Mouse (Mus musculus): Measurements from ENCODE around the gene P3h3. TPM values are rescaled to one million over a fixed set of nuclear protein-coding genes. Genes with fewer than 3 reads are reported as not detected.

P3h3 gene
- polyA plus RNA-seq, 1 experiment from 2014 or later: 26.9 TPM

DNA sequence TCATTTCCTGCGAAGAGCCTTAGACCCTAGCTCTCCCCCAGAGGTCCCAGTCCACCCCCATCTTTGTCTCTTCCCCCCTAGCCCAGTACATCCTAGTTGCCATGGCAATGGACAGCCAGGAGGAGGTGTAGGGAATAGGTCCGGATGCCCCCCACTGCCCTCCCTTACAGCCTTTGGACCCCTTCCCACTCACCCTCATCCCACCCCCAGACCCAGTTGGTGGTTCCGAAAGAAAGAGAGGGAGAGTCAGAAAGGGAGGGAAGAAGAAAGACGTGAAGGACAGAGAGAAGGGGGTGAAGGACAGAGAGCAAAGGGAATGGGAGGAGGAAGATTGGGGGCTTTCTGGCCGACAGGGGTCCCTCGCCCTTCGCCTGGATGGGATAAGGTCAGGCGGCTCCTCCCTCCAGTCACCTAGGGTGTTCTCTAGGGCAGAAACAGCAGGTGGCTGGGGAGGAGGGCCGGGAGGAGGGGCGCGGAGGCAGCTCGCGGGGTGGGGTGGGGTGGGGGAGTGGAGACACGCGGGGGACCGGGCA is 5.6 kb upstream of the P3h3 start:
- Histone ChIP-seq H3K4me2 (peak overlapping the region; percentile 96), H3K4me1 (peaks cover 28% of the 10 kb centered on the region), H3K9me3 (no peaks in the 10 kb centered on the region), H3K36me3 (no peaks in the 10 kb centered on the region), H3K27ac (no peak overlapping the region), H3K27me3 (peaks cover 77% of the 10 kb centered on the region), H3K4me3 (peak overlapping the region; percentile 50), H3K9ac (peak overlapping the region; percentile 50)
- peak; percentile 5; the same call in 1 of the 2 replicates for ATAC-seq (ENCODE audit: borderline replicate concordance, extremely low read depth, low FRiP score, low TSS enrichment)
- 2% methylated on average over 15 of the region's 16 CpGs for WGBS

DNA sequence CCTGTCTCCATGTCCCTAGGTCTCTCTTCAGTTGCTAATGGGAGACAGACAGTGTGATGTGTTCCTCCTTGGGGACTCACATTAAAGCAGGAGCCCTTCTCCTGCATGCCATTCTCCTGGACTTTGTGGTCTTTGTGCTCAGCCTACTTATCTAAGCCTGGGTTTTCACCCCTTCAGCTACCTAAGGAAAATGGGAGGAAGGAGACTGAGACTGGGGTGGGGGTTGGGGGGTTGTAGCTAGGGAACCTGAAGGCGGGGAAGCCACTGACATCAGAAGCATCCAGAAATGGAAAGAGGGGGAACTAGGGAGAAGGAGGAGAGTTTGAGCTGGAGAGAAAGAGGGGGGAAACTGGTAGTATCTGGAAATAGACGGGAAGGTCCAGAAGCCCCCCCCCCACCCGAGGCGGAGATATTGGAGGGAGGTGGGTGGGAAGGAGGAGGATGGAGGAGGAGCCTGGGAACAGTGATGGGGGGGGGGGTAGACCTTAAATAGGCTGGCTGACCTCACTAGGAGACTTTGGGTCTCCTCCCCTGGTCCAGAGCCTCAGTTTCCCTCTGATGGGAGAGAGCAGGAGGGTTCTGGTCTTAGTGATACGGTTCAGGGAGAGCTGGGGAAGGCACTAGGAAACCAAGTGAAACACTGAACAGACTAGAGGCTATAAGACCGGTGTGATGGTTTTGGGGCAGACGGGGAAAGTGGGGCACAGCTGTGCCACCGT is 5.0 kb upstream of the P3h3 start:
- H3K27ac ChIP-seq: no peak overlapping the region
- H3K27me3 ChIP-seq: peaks cover 77% of the 10 kb centered on the region
- H3K9ac ChIP-seq: no peak overlapping the region
- H3K4me2 ChIP-seq: peak overlapping the region; percentile 96
- 0 out of 2 replicates have a peak overlapping the region, but pooled peaks have one; percentile 50 for H3K4me3 ChIP-seq
- H3K9me3 ChIP-seq: no peaks in the 10 kb centered on the region
- no peaks in the 10 kb centered on the region for H3K36me3 ChIP-seq
- ATAC-seq (ENCODE audit: borderline replicate concordance, extremely low read depth, low FRiP score, low TSS enrichment): no peak
- H3K4me1 ChIP-seq: peaks cover 34% of the 10 kb centered on the region
- 12% methylated on average over 8 of the region's 8 CpGs for WGBS

DNA sequence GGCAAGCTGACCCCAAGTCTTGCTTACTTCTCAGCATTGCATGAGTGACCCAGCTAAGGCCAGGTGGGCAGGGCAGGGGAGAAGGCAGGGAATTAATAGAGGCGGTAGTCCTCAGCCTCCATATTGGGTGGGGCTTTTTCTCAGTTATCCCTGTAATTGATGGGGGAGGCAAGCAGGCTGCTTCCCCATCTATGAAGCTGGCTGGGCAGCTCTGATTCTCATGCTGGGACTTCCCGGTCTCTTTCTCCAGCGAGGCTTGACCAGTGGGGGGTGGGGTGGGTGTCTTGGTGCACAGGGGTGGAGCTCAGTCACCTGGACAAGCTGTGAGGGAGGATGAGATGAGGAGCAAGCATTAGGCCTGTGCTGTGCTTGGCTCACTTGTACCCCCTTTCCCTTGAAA is 4.2 kb upstream of the P3h3 start:
- H3K27me3 ChIP-seq: peaks cover 74% of the 10 kb centered on the region

DNA sequence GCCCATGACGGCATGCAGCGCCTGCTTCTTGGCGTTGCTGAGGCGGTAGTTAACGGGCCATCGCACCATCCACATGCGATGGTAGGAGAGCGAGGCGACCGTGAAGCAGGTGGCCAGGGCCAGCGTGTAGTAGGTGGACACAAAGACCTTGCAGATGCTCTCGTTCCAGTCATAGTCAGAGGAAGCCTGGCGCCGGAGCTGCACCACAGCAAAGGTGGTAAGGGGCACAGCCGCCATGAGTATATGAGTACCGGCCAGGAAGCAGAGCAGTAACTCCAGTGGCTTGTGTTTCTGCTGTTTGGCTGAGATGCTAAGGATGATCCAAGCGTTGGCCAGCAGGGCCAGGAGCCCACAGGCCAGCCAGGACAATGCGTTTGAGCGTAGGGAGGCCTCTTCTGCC is 3.7 kb upstream of the P3h3 start:
- 78% methylated on average over 19 of the region's 19 CpGs for WGBS
- H3K4me3 ChIP-seq: no peak overlapping the region
- no peak overlapping the region for H3K4me2 ChIP-seq
- no peaks in the 10 kb centered on the region for H3K9me3 ChIP-seq
- no peak overlapping the region for H3K27ac ChIP-seq
- peaks cover 40% of the 10 kb centered on the region for H3K4me1 ChIP-seq
- H3K9ac ChIP-seq: no peak overlapping the region
- no peaks in the 10 kb centered on the region for H3K36me3 ChIP-seq
- no peak for ATAC-seq (ENCODE audit: borderline replicate concordance, extremely low read depth, low FRiP score, low TSS enrichment)
- peaks cover 69% of the 10 kb centered on the region for H3K27me3 ChIP-seq

More for the DNA sequence above, 4.2 kb upstream of the P3h3 start:
- Histone ChIP-seq H3K9ac (no peak overlapping the region), H3K36me3 (no peaks in the 10 kb centered on the region), H3K4me2 (no peak overlapping the region), H3K9me3 (no peaks in the 10 kb centered on the region), H3K4me3 (no peak overlapping the region), H3K27ac (no peak overlapping the region), H3K4me1 (peaks cover 35% of the 10 kb centered on the region)
- no peak for ATAC-seq (ENCODE audit: borderline replicate concordance, extremely low read depth, low FRiP score, low TSS enrichment)
- 36% methylated on average over 3 of the region's 3 CpGs for WGBS

GRCm38 (mm10) chr6:124860511-124860910 is 3.0 kb upstream of the P3h3 start:
- 87% methylated on average over 9 of the region's 9 CpGs for WGBS
- Histone ChIP-seq H3K4me2 (no peak overlapping the region), H3K4me3 (no peak overlapping the region), H3K27ac (no peak overlapping the region), H3K27me3 (peaks cover 61% of the 10 kb centered on the region), H3K9ac (no peak overlapping the region), H3K9me3 (no peaks in the 10 kb centered on the region), H3K4me1 (peaks cover 45% of the 10 kb centered on the region), H3K36me3 (no peaks in the 10 kb centered on the region)
- ATAC-seq (ENCODE audit: borderline replicate concordance, extremely low read depth, low FRiP score, low TSS enrichment): no peak

GRCm38 (mm10) chr6:124859725-124860124 is 2.2 kb upstream of the P3h3 start:
- Histone ChIP-seq H3K27ac (no peak overlapping the region), H3K4me3 (no peak overlapping the region), H3K27me3 (peaks cover 53% of the 10 kb centered on the region), H3K9ac (no peak overlapping the region), H3K9me3 (no peaks in the 10 kb centered on the region), H3K4me2 (no peak overlapping the region), H3K4me1 (peaks cover 49% of the 10 kb centered on the region), H3K36me3 (no peaks in the 10 kb centered on the region)
- whole genome bisulfite sequencing: 8% methylated on average over 12 of the region's 12 CpGs
- ATAC-seq (ENCODE audit: borderline replicate concordance, extremely low read depth, low FRiP score, low TSS enrichment): no peak

DNA sequence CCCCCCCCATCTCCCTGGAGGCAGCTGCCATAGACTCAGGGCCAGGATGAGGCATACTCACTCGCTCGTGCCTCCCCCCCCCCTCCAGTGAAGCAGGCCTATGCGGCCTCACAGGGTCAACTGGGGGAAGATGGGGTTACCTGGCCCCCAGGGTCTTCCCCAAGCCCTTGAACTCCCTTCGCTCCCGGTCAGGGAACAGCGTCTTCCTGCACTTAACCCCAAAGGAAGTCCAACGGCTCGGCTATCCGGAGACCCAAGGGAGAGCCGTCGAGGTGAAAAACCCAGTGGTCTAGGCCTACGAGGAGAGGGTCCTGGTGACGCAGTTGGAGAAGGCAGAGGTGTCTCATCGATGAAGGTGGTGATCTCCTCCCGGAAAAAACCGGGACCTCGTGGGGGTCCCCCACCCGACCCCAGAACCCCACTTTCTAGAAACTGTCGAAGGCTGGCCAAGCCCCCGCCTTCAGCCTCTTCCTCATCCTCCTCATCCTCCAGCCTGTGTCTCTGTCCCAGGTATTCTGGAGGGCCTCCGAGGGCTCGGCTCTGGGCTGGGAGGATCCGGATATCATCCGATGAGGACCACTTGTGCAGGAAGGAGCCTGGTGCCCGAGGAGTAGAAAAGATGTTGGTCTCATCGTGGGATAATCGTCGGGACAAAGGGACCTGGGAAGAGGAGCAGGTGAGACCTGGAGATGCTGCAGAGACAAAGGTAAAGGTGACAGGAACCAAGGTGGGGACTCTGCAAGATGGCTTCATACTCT is 1.2 kb upstream of the P3h3 start:
- peaks cover 49% of the 10 kb centered on the region for H3K4me1 ChIP-seq
- H3K9me3 ChIP-seq: no peaks in the 10 kb centered on the region
- 63% methylated on average over 28 of the region's 28 CpGs for WGBS
- ATAC-seq (ENCODE audit: borderline replicate concordance, extremely low read depth, low FRiP score, low TSS enrichment): no peak
- H3K9ac ChIP-seq: no peak overlapping the region
- peak overlapping the region; percentile 85; the same call in 1 of the 2 replicates for H3K4me3 ChIP-seq
- peak overlapping the region; percentile 94; the same call in 1 of the 2 replicates for H3K4me2 ChIP-seq
- H3K27ac ChIP-seq: no peak overlapping the region
- peaks cover 44% of the 10 kb centered on the region for H3K27me3 ChIP-seq
- H3K36me3 ChIP-seq: no peaks in the 10 kb centered on the region

- no peak for ATAC-seq (ENCODE audit: borderline replicate concordance, extremely low read depth, low FRiP score, low TSS enrichment)
- Histone ChIP-seq H3K27me3 (peaks cover 39% of the 10 kb centered on the region), H3K4me1 (peaks cover 43% of the 10 kb centered on the region), H3K4me3 (peak overlapping the region; percentile 85), H3K36me3 (0 out of 2 replicates have a peak, but pooled peaks cover 3% of the 10 kb centered on the region), H3K9ac (peak overlapping the region; percentile 89), H3K27ac (no peak overlapping the region; the same call in 1 of the 2 replicates), H3K9me3 (no peaks in the 10 kb centered on the region), H3K4me2 (peak overlapping the region; percentile 94)
- WGBS: 21% methylated on average over 26 of the region's 26 CpGs
These were observed 433 bp upstream of the P3h3 start for GRCm38 (mm10) chr6:124857840-124858530.

- Histone ChIP-seq H3K36me3 (0 out of 2 replicates have a peak, but pooled peaks cover 6% of the 10 kb centered on the region), H3K4me3 (peak overlapping the region; percentile 85), H3K27ac (peak overlapping the region; percentile 93; the same call in 1 of the 2 replicates), H3K9ac (no peak overlapping the region; the same call in 1 of the 2 replicates), H3K9me3 (no peaks in the 10 kb centered on the region), H3K27me3 (peaks cover 23% of the 10 kb centered on the region), H3K4me1 (peaks cover 38% of the 10 kb centered on the region), H3K4me2 (peak overlapping the region; percentile 94)
- ATAC-seq (ENCODE audit: borderline replicate concordance, extremely low read depth, low FRiP score, low TSS enrichment): 0 out of 2 replicates have a peak, but pooled peaks have one; percentile 29
- 11% methylated on average over 14 of the region's 14 CpGs for WGBS
These were observed 1.2 kb downstream of the P3h3 start for GRCm38 (mm10) chr6:124856321-124856720.

DNA sequence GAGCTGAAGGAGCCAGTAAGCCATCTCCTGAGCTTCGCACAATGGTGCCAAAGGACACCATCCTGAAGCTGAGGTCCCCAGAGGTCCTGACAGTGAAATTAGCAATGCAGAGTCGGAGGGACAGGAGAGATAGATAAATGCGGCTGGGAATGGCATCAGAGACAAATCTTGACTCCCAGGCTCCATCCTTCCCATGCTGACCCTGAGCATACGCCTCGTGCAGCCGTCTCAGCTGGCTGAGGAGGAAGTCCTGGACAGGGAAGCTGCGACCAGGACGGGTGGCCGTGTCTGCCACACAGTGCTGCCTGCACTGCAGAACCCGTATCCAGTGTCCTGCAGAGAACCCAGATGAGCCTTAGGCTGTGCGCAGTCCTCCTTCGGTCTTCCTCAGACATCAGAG is 2.9 kb downstream of the P3h3 start:
- Histone ChIP-seq H3K27me3 (peaks cover 12% of the 10 kb centered on the region), H3K4me3 (no peak overlapping the region), H3K27ac (no peak overlapping the region), H3K36me3 (0 out of 2 replicates have a peak, but pooled peaks cover 9% of the 10 kb centered on the region), H3K4me1 (peaks cover 32% of the 10 kb centered on the region), H3K9me3 (no peaks in the 10 kb centered on the region), H3K9ac (no peak overlapping the region), H3K4me2 (no peak overlapping the region)
- ATAC-seq (ENCODE audit: borderline replicate concordance, extremely low read depth, low FRiP score, low TSS enrichment): no peak
- 61% methylated on average over 12 of the region's 12 CpGs for WGBS

DNA sequence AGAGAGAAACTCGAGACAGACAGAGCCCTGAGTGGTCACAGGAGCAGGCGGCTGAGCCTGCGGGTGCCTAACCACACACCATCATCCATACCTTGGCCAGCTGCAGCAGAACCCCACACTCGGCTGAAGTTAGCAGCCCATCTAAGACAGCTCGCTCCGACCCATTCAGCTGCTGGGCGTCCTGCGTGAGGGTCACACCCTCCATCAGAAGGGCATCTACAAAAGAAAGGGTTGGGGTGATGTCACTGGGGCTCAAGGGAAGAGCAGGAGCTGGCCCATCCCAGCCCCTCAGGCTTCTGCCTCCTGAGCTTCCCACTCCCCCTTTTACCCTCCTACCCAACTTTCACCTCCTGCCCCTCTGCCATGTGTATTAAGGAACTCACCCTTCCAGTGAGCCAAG is 7.0 kb downstream of the P3h3 start:
- Histone ChIP-seq H3K9ac (no peak overlapping the region), H3K4me3 (no peak overlapping the region), H3K4me1 (peaks cover 9% of the 10 kb centered on the region), H3K9me3 (no peaks in the 10 kb centered on the region), H3K36me3 (peaks cover 9% of the 10 kb centered on the region; the same call in 1 of the 2 replicates), H3K27ac (no peak overlapping the region), H3K4me2 (no peak overlapping the region), H3K27me3 (no peaks in the 10 kb centered on the region)
- no peak for ATAC-seq (ENCODE audit: borderline replicate concordance, extremely low read depth, low FRiP score, low TSS enrichment)
- WGBS: 55% methylated on average over 8 of the region's 8 CpGs
